Mouse (Mus musculus) heart, embryonic 15.5 days (tissue): ENCODE results near the gene Trmt13. TPM values are rescaled to one million over a fixed set of nuclear protein-coding genes. Genes with fewer than 3 reads are reported as not detected.
"Not testable (repeated sequence)": the region's sequence is repeated elsewhere in the genome, so short reads cannot be mapped to it uniquely, and the experiment has no call there.

Experiments
- ATAC-seq: fragments of 200-750 bp; cut with Nextera tagmentation; replicated peaks from 2 replicates; pipeline ENCODE4 v1.8.0; 2017; ENCODE audit warnings: low read depth, moderate TSS enrichment; ENCODE audit not compliant: insufficient number of reproducible peaks, insufficient read depth, low FRiP score
- H3K27ac ChIP-seq: fragments of 300-500 bp; sonication (generic); 2 replicates; pipeline ENCODE4 v1.5.1; 2015; ENCODE audit warnings: mild to moderate bottlenecking, inconsistent platforms
- H3K27me3 ChIP-seq: fragments of 300-500 bp; sonication (generic); 2 replicates; pipeline ENCODE4 v1.6.1; 2015; ENCODE audit warnings: inconsistent platforms
- H3K36me3 ChIP-seq: fragments of 300-500 bp; sonication (generic); 2 replicates; pipeline ENCODE4 v1.6.1; 2015; ENCODE audit warnings: mild to moderate bottlenecking, inconsistent platforms
- H3K4me1 ChIP-seq: fragments of 300-500 bp; sonication (generic); replicated peaks from 2 replicates; pipeline ENCODE4 v1.6.1; 2015; ENCODE audit warnings: inconsistent platforms
- H3K4me2 ChIP-seq: fragments of 300-500 bp; sonication (generic); 2 replicates; pipeline ENCODE4 v1.6.1; 2015; ENCODE audit warnings: inconsistent platforms, mild to moderate bottlenecking, moderate library complexity
- H3K4me3 ChIP-seq: fragments of 300-500 bp; sonication (generic); 2 replicates; pipeline ENCODE4 v1.5.1; 2015; ENCODE audit warnings: mild to moderate bottlenecking, inconsistent platforms
- H3K9ac ChIP-seq: fragments of 300-500 bp; sonication (generic); 2 replicates; pipeline ENCODE4 v1.6.1; 2015; ENCODE audit warnings: mild to moderate bottlenecking, inconsistent platforms
- H3K9me3 ChIP-seq: fragments of 300-500 bp; sonication (generic); replicated peaks from 2 replicates; pipeline ENCODE4 v1.6.1; 2016; ENCODE audit warnings: inconsistent platforms
- WGBS: fragments of 180-500 bp; shearing (Covaris S2); methylation state at CpG from one replicate; pipeline ENCODE4 v1.1.7; 2015; ENCODE audit warnings: mixed read lengths; 5-methylcytosine and 5-hydroxymethylcytosine counted together
- polyA plus RNA-seq: library from polyadenylated mRNA; unstranded; fragments of >200 nt; fragmentation: Nextera tagmentation; extraction: Ambion mirVana; gene quantifications from 2 replicates; pipeline ENCODE4 v1.2.1, GENCODE M21; 2015

Trmt13 gene
- polyA plus RNA-seq, 1 experiment from 2014 or later = 18.3 TPM

DNA sequence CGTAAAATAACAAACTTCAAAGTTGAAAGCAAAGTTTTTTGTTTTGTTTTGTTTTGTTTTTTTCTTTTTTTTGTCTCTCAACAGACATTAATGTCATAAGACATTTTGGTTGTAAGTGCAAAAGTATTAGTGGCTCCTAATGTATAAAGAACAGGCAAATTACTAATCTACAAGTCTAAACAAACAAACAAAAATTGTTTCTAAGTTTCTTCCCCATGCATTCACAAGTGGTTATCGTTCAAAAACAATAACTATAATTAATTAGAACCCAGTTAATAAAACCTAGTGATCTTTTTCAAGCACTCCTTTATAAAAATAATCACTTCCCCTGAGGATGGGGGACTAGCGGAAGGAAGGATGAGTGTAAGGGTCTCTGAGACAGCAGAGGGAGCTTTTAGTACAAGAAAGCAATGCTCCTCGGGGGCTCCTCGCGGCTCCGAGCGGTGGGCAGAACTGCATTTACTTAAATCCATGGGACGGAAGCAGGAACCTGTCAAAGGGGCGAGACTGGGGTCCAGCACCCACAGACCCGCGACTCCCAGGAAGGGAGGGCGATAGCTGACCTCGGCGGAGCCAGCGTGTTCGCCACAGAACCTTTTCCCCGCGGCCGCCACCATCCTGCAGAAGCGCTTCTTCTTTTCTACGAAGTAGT, 20.2 kb downstream of the Trmt13 start:
- Histone ChIP-seq H3K27me3 (no peaks in the 10 kb centered on the region), H3K9ac (peak overlapping the region; percentile 83), H3K4me2 (peak overlapping the region; percentile 62), H3K36me3 (peaks cover 23% of the 10 kb centered on the region), H3K9me3 (no peaks in the 10 kb centered on the region), H3K27ac (peak overlapping the region; percentile 92), H3K4me3 (peak overlapping the region; percentile 75), H3K4me1 (peaks cover 10% of the 10 kb centered on the region; the same call in 1 of the 2 replicates)
- peak; percentile 51; the same call in 1 of the 2 replicates for ATAC-seq
- WGBS = 2% methylated on average over 22 of the region's 22 CpGs

DNA sequence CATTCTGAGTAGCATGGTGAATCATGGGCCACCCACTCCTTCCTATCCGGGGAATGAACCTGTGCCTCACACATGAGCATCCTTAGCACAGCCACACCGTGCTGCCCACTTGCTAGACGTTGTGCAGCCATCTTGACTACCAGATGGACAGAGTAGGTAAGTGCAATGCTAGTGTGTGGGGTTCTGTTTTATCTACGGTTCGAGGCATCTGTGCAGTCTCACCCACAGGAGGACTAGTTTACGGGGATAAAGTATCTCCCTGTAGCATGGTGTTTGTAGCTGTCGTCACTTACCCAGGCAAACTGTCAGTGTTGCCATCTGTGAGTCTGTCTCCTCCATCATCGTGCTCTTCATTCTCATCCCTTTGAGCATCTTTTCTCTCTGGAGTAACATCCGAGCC, 32.2 kb downstream of the Trmt13 start:
- H3K9me3 ChIP-seq = no peaks in the 10 kb centered on the region
- no peaks in the 10 kb centered on the region for H3K4me1 ChIP-seq
- no peak overlapping the region for H3K4me2 ChIP-seq
- H3K4me3 ChIP-seq = no peak overlapping the region
- peaks cover 77% of the 10 kb centered on the region for H3K36me3 ChIP-seq
- no peak overlapping the region for H3K9ac ChIP-seq
- ATAC-seq = no peak
- H3K27ac ChIP-seq = no peak overlapping the region
- H3K27me3 ChIP-seq = no peaks in the 10 kb centered on the region
- WGBS = 80% methylated on average over 9 of the region's 9 CpGs

DNA sequence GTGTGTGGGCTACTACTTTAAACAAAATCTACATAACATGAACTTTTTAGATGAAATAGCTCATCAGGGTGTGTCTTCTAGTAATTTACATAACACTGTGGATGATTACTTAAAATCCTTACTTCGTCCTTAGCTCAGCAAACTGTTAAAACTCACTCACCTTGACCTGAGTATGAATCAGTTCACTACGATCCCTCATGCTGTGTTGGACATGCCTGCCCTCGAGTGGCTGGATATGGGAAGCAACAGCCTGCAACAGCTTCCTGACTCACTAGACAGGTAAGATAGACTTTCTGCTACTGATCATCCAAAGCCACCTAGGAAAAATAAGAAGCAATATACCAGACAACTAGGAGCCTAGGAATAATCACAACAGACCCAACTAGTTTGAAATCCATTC, 37.1 kb downstream of the Trmt13 start:
- Histone ChIP-seq H3K36me3 (peaks cover 43% of the 10 kb centered on the region), H3K4me3 (no peak overlapping the region), H3K4me1 (no peaks in the 10 kb centered on the region), H3K27ac (no peak overlapping the region), H3K27me3 (no peaks in the 10 kb centered on the region), H3K9me3 (no peaks in the 10 kb centered on the region), H3K4me2 (no peak overlapping the region), H3K9ac (no peak overlapping the region)
- no peak for ATAC-seq
- WGBS = 52% methylated on average over 3 of the region's 3 CpGs

DNA sequence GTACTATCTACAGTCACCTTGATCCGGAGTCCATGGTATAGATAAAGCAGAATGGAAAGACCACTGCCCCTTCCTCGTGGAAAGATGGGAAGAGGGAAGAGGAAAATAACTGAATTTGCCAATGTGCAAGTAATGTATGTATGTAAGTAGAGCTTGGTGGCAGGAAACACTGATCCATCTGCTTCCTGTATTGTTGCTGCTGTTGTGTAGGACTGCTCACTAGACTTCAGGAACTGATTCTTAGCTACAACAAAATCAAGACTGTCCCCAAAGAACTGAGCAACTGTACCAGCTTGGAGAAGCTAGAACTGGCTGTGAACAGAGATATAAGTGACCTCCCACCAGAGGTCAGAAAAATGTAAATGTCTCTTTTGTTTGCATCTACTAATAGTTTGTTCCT, 43.8 kb downstream of the Trmt13 start:
- no peak overlapping the region for H3K4me3 ChIP-seq
- 53% methylated on average over 2 of the region's 2 CpGs for WGBS

DNA sequence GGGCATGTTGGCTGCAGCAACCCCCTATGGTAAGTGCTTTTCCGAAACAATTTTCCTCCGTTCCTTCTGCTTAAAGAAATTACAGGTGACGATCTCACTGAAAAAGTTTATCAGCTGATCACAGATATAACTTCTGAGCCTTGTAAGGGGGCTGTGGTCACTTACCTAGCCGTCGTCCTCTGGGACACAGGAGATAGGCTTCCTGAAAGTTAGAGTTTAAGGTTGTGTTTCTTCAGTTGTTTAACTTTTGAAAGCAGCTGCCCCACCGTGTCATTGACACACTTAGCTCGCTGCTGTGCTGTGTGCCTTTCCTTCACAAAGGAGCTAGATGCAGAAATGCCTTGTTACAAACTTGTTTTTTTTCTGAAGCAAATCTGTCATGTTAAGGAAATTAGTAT, 51.3 kb downstream of the Trmt13 start:
- no peak for ATAC-seq
- Histone ChIP-seq H3K4me1 (peaks cover 15% of the 10 kb centered on the region), H3K9me3 (no peaks in the 10 kb centered on the region), H3K27me3 (no peaks in the 10 kb centered on the region), H3K36me3 (peaks cover 26% of the 10 kb centered on the region), H3K9ac (peak overlapping the region; percentile 54), H3K27ac (peak overlapping the region; percentile 98), H3K4me3 (peak overlapping the region; percentile 54), H3K4me2 (peak overlapping the region; percentile 56)
- WGBS = 15% methylated on average over 7 of the region's 7 CpGs

More for the DNA sequence above, 43.8 kb downstream of the Trmt13 start:
- no peak for ATAC-seq
- Histone ChIP-seq H3K4me2 (no peak overlapping the region), H3K27ac (no peak overlapping the region), H3K9ac (no peak overlapping the region), H3K9me3 (no peaks in the 10 kb centered on the region), H3K4me1 (no peaks in the 10 kb centered on the region), H3K36me3 (peaks cover 35% of the 10 kb centered on the region), H3K27me3 (no peaks in the 10 kb centered on the region)

DNA sequence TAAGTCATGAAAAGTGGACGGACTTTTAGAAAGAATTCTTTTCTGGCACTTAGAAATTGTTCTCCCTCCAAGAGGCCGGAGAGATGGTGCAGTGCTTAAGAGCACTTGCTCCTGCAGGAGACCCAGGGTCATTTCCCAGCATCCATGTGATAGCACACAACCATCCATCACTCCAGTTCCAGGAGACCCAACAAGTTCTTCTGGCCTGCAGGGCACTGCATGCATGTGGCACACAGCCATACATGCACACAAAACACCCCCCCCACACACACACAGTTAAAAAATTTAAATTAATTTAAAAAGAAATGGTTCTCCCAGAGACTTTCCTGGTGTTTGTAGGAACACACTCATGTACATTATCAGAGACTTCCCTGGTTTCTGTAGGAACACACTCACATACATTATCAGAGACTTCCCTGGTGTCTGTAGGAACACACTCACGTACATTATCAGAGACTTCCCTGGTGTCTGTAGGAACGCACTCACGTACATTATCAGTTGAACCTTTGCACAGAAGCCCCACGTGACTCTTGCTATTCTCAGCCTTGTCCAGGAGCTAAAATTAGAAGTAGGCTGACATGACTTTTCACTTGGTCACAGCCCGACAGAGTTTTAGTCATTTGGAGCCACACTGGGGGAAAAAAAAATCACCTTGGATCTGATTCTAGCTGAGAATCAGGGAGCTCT, 51.8 kb downstream of the Trmt13 start, which contains the start of gene Lrrc39:
Gene Lrrc39 (plus strand): TSS at position 566 of the 687 bp plus-strand sequence.
- Histone ChIP-seq H3K9ac (peak within 1 kb of the TSS; percentile 54), H3K4me3 (peak within 1 kb of the TSS; percentile 54), H3K27me3 (no peaks in the 10 kb centered on the region), H3K9me3 (no peaks in the 10 kb centered on the region), H3K4me2 (peak within 1 kb of the TSS; percentile 56), H3K27ac (peak within 1 kb of the TSS; percentile 98), H3K4me1 (peaks cover 15% of the 10 kb centered on the region), H3K36me3 (peaks cover 20% of the 10 kb centered on the region)
- WGBS = 18% methylated on average over 7 of the region's 7 CpGs
- ATAC-seq = peak; percentile 87

DNA sequence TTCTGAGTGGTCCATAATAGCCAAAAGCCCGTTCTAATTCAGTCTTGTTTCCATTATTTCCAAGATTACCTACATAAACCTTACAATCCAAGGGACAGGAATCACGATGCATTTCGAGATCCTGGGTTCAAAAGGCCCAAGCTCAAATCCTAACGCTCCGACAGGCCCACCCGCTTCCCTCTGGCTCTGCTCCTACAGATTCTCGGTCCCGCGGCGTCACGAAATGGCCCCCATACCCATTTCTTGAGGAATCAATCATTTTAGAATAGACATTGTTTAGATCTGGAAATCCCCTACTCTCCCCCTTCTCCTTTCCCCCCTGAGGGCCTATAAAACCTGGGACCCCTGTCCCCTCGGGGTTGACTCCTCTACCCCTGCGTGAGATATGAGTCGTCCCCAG, 53.1 kb downstream of the Trmt13 start:
- H3K9me3 ChIP-seq, H3K4me2 ChIP-seq, H3K27me3 ChIP-seq, H3K36me3 ChIP-seq, ATAC-seq, H3K4me3 ChIP-seq, H3K9ac ChIP-seq: not testable (repeated sequence)
- Histone ChIP-seq H3K4me1 (peaks cover 15% of the 10 kb centered on the region), H3K27ac (peak overlapping the region; percentile 98; the same call in 1 of the 2 replicates)
- 92% methylated on average over 14 of the region's 14 CpGs for WGBS

DNA sequence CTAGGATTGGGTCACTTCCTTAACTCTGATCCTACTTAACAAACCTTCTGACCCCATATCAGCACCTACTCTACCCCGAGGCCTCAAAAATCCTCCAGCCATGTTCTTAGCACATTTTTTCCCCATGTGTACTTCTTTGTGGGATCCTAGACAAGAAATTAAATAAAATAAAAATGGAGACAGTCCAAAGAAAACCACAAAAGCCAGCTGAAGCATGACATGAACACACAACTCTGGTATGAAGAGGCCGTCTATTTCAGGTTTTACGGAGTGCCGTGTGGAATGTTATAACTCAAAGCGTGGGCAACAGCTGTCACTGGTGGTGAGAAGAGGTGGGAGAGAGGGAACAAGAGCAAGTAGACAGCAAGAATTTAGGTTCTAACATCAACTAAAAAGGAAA, 63.0 kb downstream of the Trmt13 start:
- Histone ChIP-seq H3K9me3 (no peaks in the 10 kb centered on the region), H3K4me3 (no peak overlapping the region), H3K9ac (no peak overlapping the region), H3K27ac (no peak overlapping the region), H3K36me3 (peaks cover 17% of the 10 kb centered on the region; the same call in 1 of the 2 replicates), H3K4me2 (no peak overlapping the region), H3K4me1 (no peaks in the 10 kb centered on the region), H3K27me3 (no peaks in the 10 kb centered on the region)
- ATAC-seq = no peak
- 77% methylated on average over 5 of the region's 5 CpGs for WGBS

DNA sequence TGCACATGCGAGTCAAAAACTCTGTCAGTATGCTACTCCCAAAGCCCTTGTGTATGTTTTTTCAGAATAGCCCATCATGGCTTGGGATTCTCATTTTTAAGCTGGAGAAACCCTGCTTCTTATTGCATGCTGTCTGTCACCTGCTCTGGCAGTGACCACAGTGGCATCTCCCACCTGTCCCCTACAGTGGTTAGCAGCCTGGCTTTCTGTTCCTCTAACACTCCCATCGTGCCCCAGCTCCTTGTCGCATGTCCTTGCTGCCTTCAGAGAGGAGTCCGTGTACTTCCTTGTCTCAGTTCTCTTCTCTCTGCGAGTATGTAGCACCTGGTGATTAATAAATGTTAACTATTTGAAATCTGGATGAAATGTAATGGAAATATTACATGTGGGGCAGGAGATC, 67.0 kb downstream of the Trmt13 start:
- H3K9ac ChIP-seq = no peak overlapping the region
- no peak overlapping the region for H3K4me3 ChIP-seq
- no peaks in the 10 kb centered on the region for H3K9me3 ChIP-seq
- peaks cover 41% of the 10 kb centered on the region for H3K36me3 ChIP-seq
- ATAC-seq = no peak
- H3K27me3 ChIP-seq = no peaks in the 10 kb centered on the region
- 79% methylated on average over 5 of the region's 5 CpGs for WGBS
- H3K27ac ChIP-seq = no peak overlapping the region
- peaks cover 2% of the 10 kb centered on the region; the same call in 1 of the 2 replicates for H3K4me1 ChIP-seq
- H3K4me2 ChIP-seq = no peak overlapping the region

DNA sequence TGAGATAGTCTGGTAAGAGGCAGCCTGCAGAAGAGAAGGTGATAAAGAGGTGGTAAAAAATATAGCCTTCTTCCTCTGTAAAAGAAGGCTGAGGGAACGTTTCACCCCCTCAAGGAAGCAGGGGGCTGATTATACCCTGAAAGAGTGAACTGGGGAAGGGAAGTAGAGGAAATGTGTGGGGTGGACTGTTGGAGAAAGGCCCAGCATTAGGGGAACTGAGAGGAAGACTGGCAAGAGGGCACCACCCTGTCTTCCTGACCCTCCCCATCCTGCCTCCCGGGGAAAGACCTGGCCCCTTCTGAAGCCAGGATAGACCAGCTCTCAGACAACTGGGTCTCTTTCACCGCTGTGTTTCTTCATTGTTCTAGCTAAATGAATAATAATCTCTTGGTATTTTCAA, 71.9 kb downstream of the Trmt13 start:
- H3K36me3 ChIP-seq = peaks cover 50% of the 10 kb centered on the region
- H3K4me2 ChIP-seq = no peak overlapping the region
- 49% methylated on average over 3 of the region's 3 CpGs for WGBS
- H3K4me3 ChIP-seq = no peak overlapping the region
- no peaks in the 10 kb centered on the region for H3K9me3 ChIP-seq
- peaks cover 4% of the 10 kb centered on the region for H3K4me1 ChIP-seq
- no peaks in the 10 kb centered on the region for H3K27me3 ChIP-seq
- ATAC-seq = no peak
- H3K27ac ChIP-seq = peak overlapping the region; percentile 17
- H3K9ac ChIP-seq = no peak overlapping the region

DNA sequence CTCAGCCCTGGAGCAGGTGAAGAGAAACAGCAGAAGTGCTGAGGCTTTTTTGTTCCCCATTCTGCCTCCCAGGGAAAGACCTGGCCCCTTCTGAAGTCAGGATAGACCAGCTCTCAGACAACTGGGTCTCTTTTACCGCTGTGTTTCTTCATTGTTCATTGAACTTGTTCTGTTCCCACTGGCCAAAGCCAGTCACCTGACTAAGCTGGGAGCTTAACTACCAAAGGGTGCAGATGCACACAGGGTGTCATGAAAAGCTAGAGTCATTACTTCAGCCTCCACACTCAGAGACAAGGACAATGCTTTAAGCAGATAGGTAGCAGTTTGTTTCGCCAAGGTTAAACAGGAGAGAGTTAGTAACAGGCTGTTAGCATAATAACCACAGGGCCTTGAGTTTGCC, 72.3 kb downstream of the Trmt13 start:
- peak overlapping the region; percentile 17 for H3K27ac ChIP-seq
- no peaks in the 10 kb centered on the region for H3K9me3 ChIP-seq
- H3K4me3 ChIP-seq = no peak overlapping the region
- ATAC-seq = no peak
- 67% methylated on average over 2 of the region's 2 CpGs for WGBS
- no peak overlapping the region for H3K9ac ChIP-seq
- peaks cover 9% of the 10 kb centered on the region for H3K4me1 ChIP-seq
- peaks cover 48% of the 10 kb centered on the region for H3K36me3 ChIP-seq
- H3K4me2 ChIP-seq = no peak overlapping the region
- H3K27me3 ChIP-seq = no peaks in the 10 kb centered on the region
